Mouse (Mus musculus): ENCODE measurements around the gene Gm10721.
"Not testable (repeated sequence)": the region's sequence is repeated elsewhere in the genome, so short reads cannot be mapped to it uniquely, and the experiment has no call there.

The Gm10721 gene

DNA sequence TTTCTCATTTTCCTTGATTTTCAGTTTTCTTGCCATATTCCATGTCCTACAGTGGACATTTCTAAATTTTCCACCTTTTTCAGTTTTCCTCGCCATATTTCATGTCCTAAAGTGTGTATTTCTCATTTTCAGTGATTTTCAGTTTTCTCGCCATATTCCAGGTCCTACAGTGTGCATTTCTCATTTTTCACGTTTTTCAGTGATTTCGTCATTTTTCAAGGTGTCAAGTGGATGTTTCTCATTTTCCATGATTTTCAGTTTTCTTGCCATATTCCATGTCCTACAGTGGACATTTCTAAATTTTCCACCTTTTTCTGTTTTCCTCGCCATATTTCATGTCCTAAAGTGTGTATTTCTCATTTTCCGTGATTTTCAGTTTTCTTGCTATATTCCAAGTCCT is 12.7 kb downstream of the Gm10721 start:
- peak; percentile 69 to 78 for DNase-seq (ENCODE audit: low spot score in 2 of 2)

- not testable (repeated sequence) for DNase-seq (ENCODE audit: low spot score in 2 of 2)
Measured at GRCm38 (mm10) chr9:3026136-3026535, 13.2 kb downstream of the Gm10721 start.

- DNase-seq (ENCODE audit: low spot score in 2 of 2): not testable (repeated sequence)
Measured at GRCm38 (mm10) chr9:3026741-3027140, 13.8 kb downstream of the Gm10721 start.

DNA sequence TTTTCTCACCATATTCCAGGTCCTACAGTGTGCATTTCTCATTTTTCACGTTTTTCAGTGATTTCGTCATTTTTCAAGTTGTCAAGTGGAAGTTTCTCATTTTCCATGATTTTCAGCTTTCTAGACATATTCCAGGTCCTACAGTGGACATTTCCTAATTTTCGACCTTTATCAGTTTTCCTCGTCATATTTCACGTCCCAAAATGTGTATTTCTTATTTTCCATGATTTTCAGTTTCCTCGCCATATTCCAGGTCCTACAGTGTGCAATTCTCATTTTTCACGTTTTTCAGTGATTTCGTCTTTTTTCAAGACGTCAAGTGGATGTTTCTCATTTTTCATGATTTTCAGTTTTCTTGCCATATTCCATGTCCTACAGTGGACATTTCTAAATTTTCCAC is 14.3 kb downstream of the Gm10721 start:
- DNase-seq (ENCODE audit: low spot score in 2 of 2): not testable (repeated sequence)

GRCm38 (mm10) chr9:3029276-3030000 is 16.5 kb downstream of the Gm10721 start:
- peak; percentile 27 to 31 for DNase-seq (ENCODE audit: low spot score in 2 of 2)

DNA sequence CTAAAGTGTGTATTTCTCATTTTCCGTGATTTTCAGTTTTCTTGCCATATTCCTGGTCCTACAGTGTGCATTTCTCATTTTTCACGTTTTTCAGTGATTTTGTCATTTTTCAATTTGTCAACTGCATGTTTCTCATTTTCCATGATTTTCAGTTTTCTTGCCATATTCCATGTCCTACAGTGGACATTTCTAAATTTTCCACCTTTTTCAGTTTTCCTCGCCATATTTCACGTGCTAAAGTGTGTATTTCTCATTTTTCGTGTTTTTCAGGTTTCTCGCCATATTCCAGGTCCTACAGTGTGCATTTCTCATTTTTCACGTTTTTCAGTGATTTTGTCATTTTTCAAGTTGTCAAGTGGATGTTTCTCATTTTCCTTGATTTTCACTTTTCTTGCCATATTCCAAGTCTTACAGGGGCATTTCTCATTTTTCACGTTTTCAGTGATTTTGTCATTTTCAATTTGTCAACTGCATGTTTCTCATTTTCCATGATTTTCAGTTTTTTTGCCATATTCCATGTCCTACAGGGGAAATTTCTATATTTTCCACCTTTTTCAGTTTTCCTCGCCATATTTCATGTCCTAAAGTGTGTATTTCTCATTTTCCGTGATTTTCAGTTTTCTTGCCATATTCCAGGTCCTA is 17.9 kb downstream of the Gm10721 start:
- DNase-seq (ENCODE audit: low spot score in 2 of 2): not testable (repeated sequence)

DNA sequence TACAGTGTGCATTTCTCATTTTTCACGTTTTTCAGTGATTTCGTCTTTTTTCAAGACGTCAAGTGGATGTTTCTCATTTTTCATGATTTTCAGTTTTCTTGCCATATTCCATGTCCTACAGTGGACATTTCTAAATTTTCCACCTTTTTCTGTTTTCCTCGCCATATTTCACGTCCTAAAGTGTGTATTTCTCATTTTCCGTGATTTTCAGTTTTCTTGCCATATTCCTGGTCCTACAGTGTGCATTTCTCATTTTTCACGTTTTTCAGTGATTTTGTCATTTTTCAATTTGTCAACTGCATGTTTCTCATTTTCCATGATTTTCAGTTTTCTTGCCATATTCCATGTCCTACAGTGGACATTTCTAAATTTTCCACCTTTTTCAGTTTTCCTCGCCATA is 21.4 kb downstream of the Gm10721 start, which contains the start of gene Gm17535:
TSS of gene Gm17535 (plus strand) at position 301 of the 400 bp plus-strand sequence.
- DNase-seq (ENCODE audit: low spot score in 2 of 2): not testable (repeated sequence)

DNA sequence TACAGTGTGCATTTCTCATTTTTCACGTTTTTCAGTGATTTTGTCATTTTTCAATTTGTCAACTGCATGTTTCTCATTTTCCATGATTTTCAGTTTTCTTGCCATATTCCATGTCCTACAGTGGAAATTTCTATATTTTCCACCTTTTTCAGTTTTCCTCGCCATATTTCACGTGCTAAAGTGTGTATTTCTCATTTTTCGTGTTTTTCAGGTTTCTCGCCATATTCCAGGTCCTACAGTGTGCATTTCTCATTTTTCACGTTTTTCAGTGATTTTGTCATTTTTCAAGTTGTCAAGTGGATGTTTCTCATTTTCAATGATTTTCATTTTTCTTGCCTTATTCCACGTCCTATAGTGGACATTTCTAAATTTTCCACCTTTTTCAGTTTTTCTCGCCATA is 23.6 kb downstream of the Gm10721 start, which contains the start of gene Gm10715:
TSS of gene Gm10715 (plus strand) at position 301 of the 400 bp plus-strand sequence.
- DNase-seq (ENCODE audit: low spot score in 2 of 2): not testable (repeated sequence)

- not testable (repeated sequence) for DNase-seq (ENCODE audit: low spot score in 2 of 2)
Measured at GRCm38 (mm10) chr9:3038161-3038560, 25.2 kb downstream of the Gm10721 start.
